Mouse (Mus musculus) liver, postnatal 0 days (tissue): ENCODE data around the gene Nfatc3.
A peak's percentile ranks its signal among the peaks of the same experiment; 100 is the strongest.
"Not testable (repeated sequence)": the region's sequence is repeated elsewhere in the genome, so short reads cannot be mapped to it uniquely, and the experiment has no call there.

Experiments used
- CTCF ChIP-seq: sonication (generic); IDR thresholded peaks from 2 replicates; pipeline ENCODE4 v1.5.1; 2016; ENCODE audit warnings: antibody characterized with exemption, low read depth
- EP300 ChIP-seq: IDR thresholded peaks from 2 replicates; pipeline ENCODE4 v1.6.1; 2016; ENCODE audit warnings: antibody characterized with exemption, low read depth, mild to moderate bottlenecking

DNA sequence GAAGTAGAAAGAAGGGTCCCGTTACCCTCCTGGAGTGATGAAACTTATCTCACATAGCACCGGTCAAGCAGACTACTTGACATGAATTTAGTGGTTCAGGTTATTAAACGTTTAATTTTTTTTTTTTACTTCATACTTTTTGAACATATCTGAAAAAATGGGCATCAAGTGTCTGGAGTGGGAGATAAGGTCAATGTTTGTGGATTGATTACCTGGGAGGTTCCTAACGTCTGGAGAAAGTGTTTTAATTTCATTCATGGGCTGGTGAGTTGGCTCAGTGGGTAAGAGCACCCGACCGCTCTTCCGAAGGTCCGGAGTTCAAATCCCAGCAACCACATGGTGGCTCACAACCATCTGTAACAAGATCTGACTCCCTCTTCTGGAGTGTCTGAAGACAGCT is 46.4 kb upstream of the Nfatc3 start:
- TF ChIP-seq EP300: peak; percentile 43; the same call in 1 of the 2 replicates
- TF ChIP-seq CTCF: not testable (repeated sequence)
